Mouse (Mus musculus) hindlimb bud, embryonic 11.5 days (tissue): ENCODE results near the gene Col6a3.

Experiments
- DNase-seq: peaks from one replicate; pipeline ENCODE4 v3.0.0-alpha.2; 2012; ENCODE audit warnings: low read depth, low spot score; ENCODE audit errors: extremely low spot score

Gene Col6a3

GRCm38 (mm10) chr1:90797276-90797891 lies 46.4 kb downstream of the Col6a3 start:
- DNase-seq, result no peak

DNA sequence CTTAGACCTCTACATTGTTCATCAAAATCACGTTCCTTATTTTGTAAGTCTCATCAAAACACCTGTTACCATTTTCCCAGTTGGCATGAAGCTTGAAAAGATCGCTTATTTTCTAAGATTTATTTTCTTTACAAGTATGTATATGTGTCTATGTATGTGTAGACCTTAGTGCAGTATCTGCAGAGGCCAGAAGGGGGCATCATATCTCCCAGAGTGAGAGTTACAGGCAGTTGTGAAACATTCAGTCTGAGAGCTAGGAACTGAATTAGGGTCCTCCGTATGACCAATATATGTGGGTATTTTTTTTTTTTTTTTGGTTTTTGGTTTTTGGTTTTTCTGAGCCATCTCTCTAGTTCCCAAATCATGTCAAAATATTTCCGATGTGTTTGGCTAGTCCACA lies 50.4 kb downstream of the Col6a3 start:
- DNase-seq, result no peak

- no peak for DNase-seq
Measured at GRCm38 (mm10) chr1:90790925-90791324, 52.8 kb downstream of the Col6a3 start.

- no peak for DNase-seq
Measured at GRCm38 (mm10) chr1:90789506-90789905, 54.3 kb downstream of the Col6a3 start.

- no peak for DNase-seq
Measured at GRCm38 (mm10) chr1:90780446-90780845, 63.3 kb downstream of the Col6a3 start.

- no peak for DNase-seq
Measured at GRCm38 (mm10) chr1:90779072-90779471, 64.7 kb downstream of the Col6a3 start.

GRCm38 (mm10) chr1:90775477-90776241 lies 68.1 kb downstream of the Col6a3 start:
- peak; percentile 10 for DNase-seq

GRCm38 (mm10) chr1:90771172-90771571 lies 72.6 kb downstream of the Col6a3 start:
- DNase-seq, result no peak

DNA sequence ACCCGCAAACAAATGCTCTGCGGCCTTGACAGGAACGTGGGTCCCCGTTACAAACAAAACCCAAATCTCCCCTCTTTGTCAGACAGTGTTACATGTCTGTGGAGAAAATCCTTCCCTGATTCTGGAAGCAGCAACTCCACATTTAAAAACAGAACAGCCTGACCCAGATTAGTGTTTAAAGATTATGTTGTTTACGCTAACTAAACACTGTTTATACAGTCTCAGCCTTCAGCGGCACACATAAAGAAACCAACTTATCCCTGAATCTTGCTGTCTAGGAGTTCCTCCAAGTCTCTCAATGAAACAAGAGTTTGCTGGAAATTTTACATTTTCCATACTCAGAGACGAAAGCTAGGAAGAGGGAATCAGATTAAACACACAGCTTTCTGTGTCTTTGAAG lies 73.7 kb downstream of the Col6a3 start:
- no peak for DNase-seq

GRCm38 (mm10) chr1:90769301-90769700 lies 74.5 kb downstream of the Col6a3 start:
- no peak for DNase-seq

GRCm38 (mm10) chr1:90758091-90758673 lies 85.6 kb downstream of the Col6a3 start:
- no peak for DNase-seq

- no peak for DNase-seq
Measured at GRCm38 (mm10) chr1:90753869-90754563, 89.8 kb downstream of the Col6a3 start.

DNA sequence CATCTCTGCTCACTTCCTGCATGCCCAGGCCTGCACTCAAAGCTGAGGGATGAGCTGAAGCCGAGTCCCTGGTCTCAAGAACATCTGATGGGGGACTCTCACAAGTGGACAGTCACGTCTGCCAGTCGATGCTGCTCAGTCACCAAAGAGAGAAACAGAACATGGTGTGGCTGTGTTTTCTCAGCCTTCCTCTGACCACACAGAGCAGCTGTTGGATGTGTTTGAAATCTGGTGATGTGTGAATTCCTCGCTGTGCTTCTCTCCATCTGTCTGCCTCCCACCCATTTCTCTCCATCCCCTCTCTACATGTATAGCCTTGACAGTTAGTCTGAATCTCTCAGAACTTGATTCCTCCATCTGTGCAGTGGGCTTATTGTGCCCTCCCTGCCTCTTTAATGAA lies 92.5 kb downstream of the Col6a3 start:
- no peak for DNase-seq

DNA sequence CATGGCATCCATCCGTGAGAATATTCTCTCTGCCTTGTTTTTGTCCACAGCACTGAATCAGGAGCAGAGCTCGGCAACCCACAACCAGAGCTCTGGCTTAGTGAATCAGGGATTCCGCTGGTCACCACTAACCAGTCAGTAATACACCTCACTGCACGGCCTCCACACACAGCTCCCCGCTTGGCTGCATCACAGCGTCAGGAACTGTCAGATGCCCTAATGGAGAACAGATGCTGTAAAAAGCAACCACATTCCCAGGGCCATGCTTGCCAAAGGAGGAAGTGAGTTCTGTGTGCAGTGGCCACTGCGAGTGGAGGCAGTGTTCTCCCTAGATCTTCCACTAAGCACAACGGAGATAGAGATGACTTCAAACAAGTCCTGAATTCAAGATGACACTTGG lies 93.6 kb downstream of the Col6a3 start:
- DNase-seq, result peak; percentile 58

GRCm38 (mm10) chr1:90748544-90748943 lies 95.2 kb downstream of the Col6a3 start:
- no peak for DNase-seq

DNA sequence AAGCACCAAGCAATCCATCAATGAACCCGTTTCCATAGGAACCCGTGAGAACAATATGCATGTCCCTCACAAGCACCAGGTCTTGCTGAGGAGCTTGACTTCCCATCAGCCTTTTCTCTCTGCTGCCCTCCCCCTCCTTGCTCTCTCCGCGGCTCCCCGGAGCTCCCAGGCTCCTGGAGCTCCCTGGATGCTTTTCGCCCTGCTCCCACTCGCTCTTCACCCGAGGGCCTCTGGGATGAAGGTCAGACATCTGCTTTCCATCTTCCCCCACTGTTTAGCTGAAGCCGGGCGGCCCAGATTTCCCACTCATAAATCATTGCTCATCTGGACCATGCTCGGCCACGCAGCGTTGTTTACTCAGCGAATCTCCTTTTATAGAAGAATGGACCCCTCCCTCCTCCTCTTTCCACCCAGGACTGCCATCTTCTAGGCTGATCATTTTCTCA lies 99.8 kb downstream of the Col6a3 start:
- DNase-seq, result peak; percentile 39

DNA sequence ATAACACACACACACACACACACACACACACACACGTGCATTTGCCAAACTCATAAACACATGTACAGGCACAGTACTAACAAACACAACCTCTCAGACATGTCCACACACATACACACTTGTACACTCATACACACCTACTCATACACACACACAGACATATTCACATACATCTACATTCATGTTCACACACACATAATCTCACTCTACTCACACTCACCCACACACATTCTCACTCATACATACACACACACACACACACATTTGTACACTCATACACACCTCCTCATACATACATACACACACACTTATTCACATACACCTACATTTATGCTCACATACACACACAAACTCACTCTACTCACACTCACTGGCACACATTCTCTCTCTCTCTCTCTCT lies 100.3 kb downstream of the Col6a3 start:
- no peak for DNase-seq

DNA sequence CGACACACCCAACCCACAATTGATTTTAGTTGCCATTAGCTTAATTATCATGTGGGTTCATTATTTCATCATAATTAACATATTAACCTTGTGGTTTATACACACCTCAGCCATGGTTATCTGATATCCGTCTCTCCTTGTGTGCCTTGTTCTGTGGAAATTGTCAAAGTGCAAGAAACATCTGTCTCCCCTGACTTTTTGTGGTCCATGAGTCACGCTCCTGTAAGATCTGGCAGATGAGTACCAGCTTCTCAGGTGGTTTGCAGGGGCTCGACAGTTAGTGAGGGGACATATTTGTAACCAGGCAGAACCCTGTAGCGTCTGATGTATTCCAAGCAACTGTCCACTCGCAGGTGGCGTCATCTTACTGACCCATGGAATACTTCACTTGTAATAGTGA lies 101.1 kb downstream of the Col6a3 start:
- DNase-seq, result no peak

GRCm38 (mm10) chr1:90740216-90741170 lies 103.3 kb downstream of the Col6a3 start:
- DNase-seq, result no peak

GRCm38 (mm10) chr1:90738913-90739312 lies 104.9 kb downstream of the Col6a3 start:
- DNase-seq, result no peak
